In the genomic region with DNA sequence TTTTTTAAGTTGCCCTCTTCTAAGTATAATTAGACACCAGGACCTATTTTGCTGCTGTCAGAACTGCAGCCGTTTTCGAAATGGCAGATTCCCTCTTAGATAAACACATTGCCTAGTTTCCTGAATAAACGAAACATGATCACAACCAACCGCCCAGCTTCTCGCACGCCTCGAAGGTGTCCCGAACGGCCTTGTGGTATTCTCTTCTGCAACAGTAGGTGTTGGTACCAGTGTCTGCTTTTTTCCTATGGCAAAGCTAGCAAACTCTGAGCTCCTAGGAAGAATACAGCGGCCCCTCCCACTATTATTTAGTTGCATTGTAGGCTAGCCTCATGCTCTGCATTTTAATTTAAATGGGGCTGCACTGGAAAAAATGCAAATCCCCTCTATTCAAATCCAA, we compare ENCODE assay signal across 8 mouse cellular contexts. TPM values are rescaled to one million over a fixed set of nuclear protein-coding genes. Genes with fewer than 3 reads are reported as not detected.
A peak's percentile ranks its signal among the peaks of the same experiment; 100 is the strongest.
DNase-seq lines count a peak whose midpoint lies in the region; ATAC-seq and TF ChIP-seq lines count a peak whose summit lies in the region.

No protein-coding gene starts in this region.

- intact Hi-C loops in left cerebral cortex, adult 2 months (cut with DNase I), result no loop called here

- H3K4me2 ChIP-seq in kidney, postnatal 0 days (ENCODE audit: low read length), result peak overlapping the region; percentile 50
- H3K4me2 ChIP-seq in hindbrain, embryonic 15.5 days, result peak overlapping the region; percentile 47
- peak overlapping the region; percentile 54 for H3K4me2 ChIP-seq in midbrain, embryonic 13.5 days (replicated peaks)

- WGBS in kidney, postnatal 0 days, result 4% methylated on average over 10 of the region's 10 CpGs
- WGBS in hindbrain, embryonic 15.5 days, result under 1% methylated on average over 10 of the region's 10 CpGs
- 0% methylated on average over 10 of the region's 10 CpGs for WGBS in midbrain, embryonic 13.5 days

- 0 out of 2 replicates have a peak overlapping the region, but pooled peaks have one; percentile 1 for H3K9ac ChIP-seq in kidney, postnatal 0 days (ENCODE audit: low read depth, low read length)
- 0 out of 2 replicates have a peak overlapping the region, but pooled peaks have one; percentile 2 for H3K9ac ChIP-seq in hindbrain, embryonic 15.5 days
- peak overlapping the region; percentile 51; the same call in 1 of the 2 replicates for H3K9ac ChIP-seq in midbrain, embryonic 13.5 days (replicated peaks)

- H3K36me3 ChIP-seq in kidney, postnatal 0 days (ENCODE audit: insufficient read depth, low read length), result no peaks in the 10 kb centered on the region
- H3K36me3 ChIP-seq in hindbrain, embryonic 15.5 days, result no peaks in the 10 kb centered on the region
- no peaks in the 10 kb centered on the region for H3K36me3 ChIP-seq in midbrain, embryonic 13.5 days

- DNase-seq in kidney, postnatal 0 days (ENCODE audit: low spot score), result peak; percentile 61
- DNase-seq in kidney, adult 11 months, result no peak
- DNase-seq in left cerebral cortex, adult 2 months (ENCODE audit: extremely low spot score in 1 of 2, low spot score in 2 of 2), result no peak
- DNase-seq in spleen, postnatal 4 days (ENCODE audit: low spot score in 2 of 2), result no peak
- no peak for DNase-seq in T-cell, adult 2 months (ENCODE audit: low spot score)

- no peaks in the 10 kb centered on the region; the same call in 1 of the 2 replicates for H3K4me1 ChIP-seq in kidney, postnatal 0 days (replicated peaks; ENCODE audit: insufficient read depth, low read length)
- peaks cover 16% of the 10 kb centered on the region for H3K4me1 ChIP-seq in hindbrain, embryonic 15.5 days (replicated peaks)
- H3K4me1 ChIP-seq in midbrain, embryonic 13.5 days (replicated peaks), result peaks cover 16% of the 10 kb centered on the region

- H3K9me3 ChIP-seq in kidney, postnatal 0 days (replicated peaks; ENCODE audit: low read length), result no peaks in the 10 kb centered on the region
- H3K9me3 ChIP-seq in hindbrain, embryonic 15.5 days, result no peaks in the 10 kb centered on the region
- no peaks in the 10 kb centered on the region for H3K9me3 ChIP-seq in midbrain, embryonic 13.5 days

- TF ChIP-seq CTCF in kidney, postnatal 0 days (IDR thresholded peaks at IDR 0.05; ENCODE audit: low read depth), result no peak; the same call in 1 of the 2 replicates
- no peak for TF ChIP-seq CTCF in left cerebral cortex, adult 2 months (IDR thresholded peaks at IDR 0.05)

- no peaks in the 10 kb centered on the region for H3K27me3 ChIP-seq in kidney, postnatal 0 days (ENCODE audit: insufficient read depth, low read length)
- no peaks in the 10 kb centered on the region for H3K27me3 ChIP-seq in hindbrain, embryonic 15.5 days
- H3K27me3 ChIP-seq in midbrain, embryonic 13.5 days, result no peaks in the 10 kb centered on the region

- ATAC-seq in kidney, postnatal 0 days (replicated peaks; ENCODE audit: low FRiP score, low read depth), result no peak
- peak; percentile 75 for ATAC-seq in common myeloid progenitor, adult 5-6 weeks (replicated peaks; ENCODE audit: low read depth, poor library complexity, severe bottlenecking)
- peak; percentile 59; the same call in 1 of the 2 replicates for ATAC-seq in hindbrain, embryonic 15.5 days (ENCODE audit: low FRiP score, low read depth)
- ATAC-seq in midbrain, embryonic 13.5 days, result peak; percentile 76

- 0 out of 2 replicates have a peak overlapping the region, but pooled peaks have one; percentile 64 for H3K27ac ChIP-seq in kidney, postnatal 0 days
- H3K27ac ChIP-seq in hindbrain, embryonic 15.5 days (replicated peaks), result peak overlapping the region; percentile 71
- H3K27ac ChIP-seq in midbrain, embryonic 13.5 days, result peak overlapping the region; percentile 78
- no peak overlapping the region for H3K27ac ChIP-seq in left cerebral cortex, adult 2 months

- H3K4me3 ChIP-seq in kidney, postnatal 0 days (replicated peaks; ENCODE audit: low read depth, low read length), result peak overlapping the region; percentile 8; the same call in 1 of the 2 replicates
- H3K4me3 ChIP-seq in hindbrain, embryonic 15.5 days, result peak overlapping the region; percentile 14
- peak overlapping the region; percentile 29 for H3K4me3 ChIP-seq in midbrain, embryonic 13.5 days (replicated peaks)
- H3K4me3 ChIP-seq in left cerebral cortex, adult 2 months, result no peak overlapping the region

RNA-seq across cellular contexts. Expression of gene Zfp217, which starts 45.3 kb away (rescaled TPM):
- polyA plus RNA-seq in kidney, postnatal 0 days (2015; fragmentation: Nextera tagmentation; extraction: Ambion mirVana), result 3.7 and 4.0 TPM in 2 replicates
- total RNA-seq in common myeloid progenitor, adult 5-6 weeks (2017), result 33.2 and 40.1 TPM in 2 replicates
- 1.7 and 1.9 TPM in 2 replicates for polyA plus RNA-seq in hindbrain, embryonic 15.5 days (2015; fragmentation: Nextera tagmentation; extraction: Ambion mirVana)
- 1.8 and 1.9 TPM in 2 replicates for polyA plus RNA-seq in midbrain, embryonic 13.5 days (2015; fragmentation: Nextera tagmentation; extraction: Ambion mirVana)
- 1 to 10 TPM; 2.9 to 3.4 TPM for total RNA-seq in left cerebral cortex, adult 2 months (2021)

Comparison
In these comparisons a context has a peak if more than half of its experiments do, and no peak if none do; other contexts are left out.
1. H3K9ac ChIP-seq: peak in every context shown above with its lines; median percentile 51 in midbrain, embryonic 13.5 days; 2 in hindbrain, embryonic 15.5 days; 1 in kidney, postnatal 0 days.